Mouse (Mus musculus) kidney, postnatal 0 days (tissue): ENCODE results near the gene Rfx3. TPM values are rescaled to one million over a fixed set of nuclear protein-coding genes. Genes with fewer than 3 reads are reported as not detected.

ENCODE experiments used
- ATAC-seq: fragments of 200-750 bp; cut with Nextera tagmentation; replicated peaks from 2 replicates; pipeline ENCODE4 v1.8.0; 2017; ENCODE audit warnings: low read depth, moderate number of reproducible peaks, moderate TSS enrichment, moderate library complexity; ENCODE audit not compliant: low FRiP score
- DNase-seq: peaks from one replicate; pipeline ENCODE4 v3.0.0-alpha.2; 2016; ENCODE audit warnings: low spot score
- H3K27ac ChIP-seq: fragments of 300-500 bp; sonication (generic); 2 replicates; pipeline ENCODE4 v1.5.1; 2014; ENCODE audit warnings: mild to moderate bottlenecking
- H3K27me3 ChIP-seq: fragments of 300-500 bp; sonication (generic); 2 replicates; pipeline ENCODE4 v1.6.1; 2014; ENCODE audit warnings: low read length, mixed read lengths; ENCODE audit not compliant: insufficient read depth
- H3K36me3 ChIP-seq: fragments of 300-500 bp; sonication (generic); 2 replicates; pipeline ENCODE4 v1.6.1; 2014; ENCODE audit warnings: low read length, mixed read lengths; ENCODE audit not compliant: insufficient read depth
- H3K4me1 ChIP-seq: fragments of 300-500 bp; sonication (generic); replicated peaks from 2 replicates; pipeline ENCODE4 v1.6.1; 2014; ENCODE audit warnings: antibody characterized with exemption, low read length, mixed read lengths; ENCODE audit not compliant: insufficient read depth
- H3K4me2 ChIP-seq: fragments of 300-500 bp; sonication (generic); 2 replicates; pipeline ENCODE4 v1.6.1; 2014; ENCODE audit warnings: mild to moderate bottlenecking, low read length, moderate library complexity, mixed read lengths
- H3K4me3 ChIP-seq: fragments of 300-500 bp; sonication (generic); replicated peaks from 2 replicates; pipeline ENCODE4 v1.5.1; 2014; ENCODE audit warnings: low read depth, low read length
- H3K9ac ChIP-seq: fragments of 300-500 bp; sonication (generic); 2 replicates; pipeline ENCODE4 v1.6.1; 2014; ENCODE audit warnings: low read depth, low read length
- H3K9me3 ChIP-seq: fragments of 300-500 bp; sonication (generic); replicated peaks from 2 replicates; pipeline ENCODE4 v1.6.1; 2016; ENCODE audit warnings: low read length, inconsistent platforms, mixed read lengths
- CTCF ChIP-seq: IDR thresholded peaks from 2 replicates; pipeline ENCODE4 v1.5.1; 2016; ENCODE audit warnings: antibody characterized with exemption, low read depth, mild to moderate bottlenecking, moderate library complexity
- WGBS: fragments of 180-500 bp; shearing (Covaris S2); extraction: QIAGEN DNeasy Blood & Tissue Kit; methylation state at CpG from one replicate; pipeline ENCODE4 v1.1.7; 2014; 5-methylcytosine and 5-hydroxymethylcytosine counted together
- polyA plus RNA-seq: library from polyadenylated mRNA; unstranded; fragments of >200 nt; fragmentation: Nextera tagmentation; extraction: Ambion mirVana; gene quantifications from 2 replicates; pipeline ENCODE4 v1.2.1, GENCODE M21; 2015

Rfx3 gene
- polyA plus RNA-seq, 1 experiment from 2014 or later: 5.6 TPM

- Histone ChIP-seq H3K4me1 (no peaks in the 10 kb centered on the region), H3K27me3 (no peaks in the 10 kb centered on the region), H3K4me3 (no peak overlapping the region), H3K36me3 (no peaks in the 10 kb centered on the region), H3K9me3 (no peaks in the 10 kb centered on the region), H3K4me2 (no peak overlapping the region), H3K27ac (no peak overlapping the region), H3K9ac (no peak overlapping the region)
- 87% methylated on average over 8 of the region's 8 CpGs for WGBS
- DNase-seq (no peak), ATAC-seq (no peak)
- TF ChIP-seq CTCF: no peak
Observed at GRCm38 (mm10) chr19:27770716-27771265, 240.2 kb downstream of the Rfx3 start.

- H3K9me3 ChIP-seq: no peaks in the 10 kb centered on the region
- DNase-seq: no peak
- no peak for ATAC-seq
- no peak for TF ChIP-seq CTCF
- H3K4me2 ChIP-seq: no peak overlapping the region
- no peaks in the 10 kb centered on the region for H3K36me3 ChIP-seq
- H3K27me3 ChIP-seq: no peaks in the 10 kb centered on the region
- no peak overlapping the region for H3K4me3 ChIP-seq
- no peak overlapping the region for H3K9ac ChIP-seq
- H3K27ac ChIP-seq: no peak overlapping the region
- 93% methylated on average over 17 of the region's 17 CpGs for WGBS
- H3K4me1 ChIP-seq: no peaks in the 10 kb centered on the region
Observed at GRCm38 (mm10) chr19:27768444-27768843, 242.5 kb downstream of the Rfx3 start.

GRCm38 (mm10) chr19:27760309-27760708 is 250.7 kb downstream of the Rfx3 start:
- no peaks in the 10 kb centered on the region for H3K9me3 ChIP-seq
- H3K4me3 ChIP-seq: no peak overlapping the region
- H3K27ac ChIP-seq: no peak overlapping the region
- no peak overlapping the region for H3K9ac ChIP-seq
- no peaks in the 10 kb centered on the region for H3K4me1 ChIP-seq
- WGBS: 93% methylated on average over 9 of the region's 9 CpGs
- H3K36me3 ChIP-seq: no peaks in the 10 kb centered on the region
- ATAC-seq (no peak), DNase-seq (no peak)
- no peaks in the 10 kb centered on the region for H3K27me3 ChIP-seq
- TF ChIP-seq CTCF: no peak
- H3K4me2 ChIP-seq: no peak overlapping the region

- Histone ChIP-seq H3K36me3 (no peaks in the 10 kb centered on the region), H3K9ac (no peak overlapping the region), H3K4me1 (no peaks in the 10 kb centered on the region), H3K4me2 (no peak overlapping the region), H3K27me3 (no peaks in the 10 kb centered on the region), H3K27ac (no peak overlapping the region), H3K4me3 (no peak overlapping the region), H3K9me3 (no peaks in the 10 kb centered on the region)
- no peak for ATAC-seq
- 76% methylated on average over 8 of the region's 8 CpGs for WGBS
- no peak for DNase-seq
- no peak for TF ChIP-seq CTCF
Observed at GRCm38 (mm10) chr19:27759347-27759746, 251.6 kb downstream of the Rfx3 start.

GRCm38 (mm10) chr19:27747301-27747700 is 263.7 kb downstream of the Rfx3 start:
- DNase-seq: no peak
- no peak for ATAC-seq
- WGBS: 88% methylated on average over 1 of the region's 1 CpGs
- Histone ChIP-seq H3K27ac (no peak overlapping the region), H3K9ac (no peak overlapping the region), H3K9me3 (no peaks in the 10 kb centered on the region), H3K27me3 (no peaks in the 10 kb centered on the region), H3K36me3 (no peaks in the 10 kb centered on the region), H3K4me3 (no peak overlapping the region), H3K4me1 (no peaks in the 10 kb centered on the region), H3K4me2 (no peak overlapping the region)
- no peak for TF ChIP-seq CTCF

- Histone ChIP-seq H3K4me1 (no peaks in the 10 kb centered on the region), H3K9ac (no peak overlapping the region), H3K27me3 (no peaks in the 10 kb centered on the region), H3K9me3 (no peaks in the 10 kb centered on the region), H3K36me3 (no peaks in the 10 kb centered on the region), H3K4me2 (no peak overlapping the region), H3K4me3 (no peak overlapping the region), H3K27ac (no peak overlapping the region)
- ATAC-seq (no peak), DNase-seq (no peak)
- no peak for TF ChIP-seq CTCF
- WGBS: 37% methylated on average over 8 of the region's 8 CpGs
Observed at GRCm38 (mm10) chr19:27738908-27739307, 272.1 kb downstream of the Rfx3 start.

- Histone ChIP-seq H3K9me3 (no peaks in the 10 kb centered on the region), H3K27ac (no peak overlapping the region), H3K4me3 (no peak overlapping the region), H3K9ac (no peak overlapping the region), H3K27me3 (no peaks in the 10 kb centered on the region), H3K4me2 (no peak overlapping the region), H3K36me3 (no peaks in the 10 kb centered on the region), H3K4me1 (no peaks in the 10 kb centered on the region)
- ATAC-seq (no peak), DNase-seq (no peak)
- no peak for TF ChIP-seq CTCF
- WGBS: 46% methylated on average over 2 of the region's 2 CpGs
Observed at GRCm38 (mm10) chr19:27736571-27736970, 274.4 kb downstream of the Rfx3 start.
